Mouse (Mus musculus) liver, embryonic 14.5 days (tissue): ENCODE measurements at regions not wholly inside any gene's neighbourhood (a gene's known extent, or its start where the extent isn't known, plus 50 kb on each side); places are given as distances from the start of the nearest gene placed in this dataset.
"Not testable (repeated sequence)": the region's sequence is repeated elsewhere in the genome, so short reads cannot be mapped to it uniquely, and the experiment has no call there.

ENCODE experiments used
- ATAC-seq: fragments of 200-750 bp; cut with Nextera tagmentation; 2 replicates; pipeline ENCODE4 v1.8.0; 2017; ENCODE audit warnings: moderate number of reproducible peaks, mild to moderate bottlenecking, moderate library complexity; ENCODE audit not compliant: insufficient read depth
- DNase-seq, 3 experiments: peaks; one replicate each; pipeline ENCODE4 v3.0.0-alpha.2; 2012 to 2013; ENCODE audit warnings: low read depth in 3 of 3, low spot score in 3 of 3
- H3K27ac ChIP-seq: fragments of 300-500 bp; sonication (generic); 2 replicates; pipeline ENCODE4 v1.5.1; 2014; ENCODE audit warnings: moderate library complexity, mild to moderate bottlenecking, control low read depth, inconsistent platforms
- H3K27me3 ChIP-seq: fragments of 300-500 bp; sonication (generic); 2 replicates; pipeline ENCODE4 v1.6.1; 2014; ENCODE audit warnings: mild to moderate bottlenecking, low read length, moderate library complexity; ENCODE audit not compliant: control insufficient read depth, insufficient read depth
- H3K36me3 ChIP-seq: fragments of 300-500 bp; sonication (generic); replicated peaks from 2 replicates; pipeline ENCODE4 v1.6.1; 2014; ENCODE audit warnings: low read depth; ENCODE audit not compliant: control insufficient read depth, insufficient read depth
- H3K4me1 ChIP-seq, 2 experiments: fragments of 200-500 bp in 1 of 2; fragments of 300-500 bp in 1 of 2; sonication (generic) in 1 of 2; replicated peaks; 2 replicates each; pipeline ENCODE4 v1.6.1; 2012 to 2014; ENCODE audit warnings: antibody characterized with exemption in 1 of 2, inconsistent platforms in 1 of 2, low read length in 1 of 2; ENCODE audit not compliant: control insufficient read depth in 2 of 2, insufficient read depth in 2 of 2
- H3K4me2 ChIP-seq: fragments of 300-500 bp; sonication (generic); 2 replicates; pipeline ENCODE4 v1.6.1; 2014; ENCODE audit warnings: low read depth, mild to moderate bottlenecking, control low read depth, moderate library complexity
- H3K4me3 ChIP-seq, 2 experiments: fragments of 200-500 bp in 1 of 2; fragments of 300-500 bp in 1 of 2; sonication (generic) in 1 of 2; 2 replicates each; pipeline ENCODE4 v1.5.1; 2012 to 2014; ENCODE audit warnings: low read depth in 2 of 2, low read length in 2 of 2, mild to moderate bottlenecking in 2 of 2, control low read depth in 1 of 2, inconsistent platforms in 1 of 2, moderate library complexity in 1 of 2; ENCODE audit not compliant: insufficient read depth in 1 of 2
- H3K9ac ChIP-seq: fragments of 300-500 bp; sonication (generic); replicated peaks from 2 replicates; pipeline ENCODE4 v1.6.1; 2014; ENCODE audit warnings: mild to moderate bottlenecking, control low read depth, moderate library complexity
- H3K9me3 ChIP-seq: fragments of 300-500 bp; sonication (generic); 2 replicates; pipeline ENCODE4 v1.6.1; 2016; ENCODE audit warnings: low read length, mixed read lengths; ENCODE audit not compliant: control insufficient read depth
- CTCF ChIP-seq: IDR thresholded peaks from 2 replicates; pipeline ENCODE4 v1.5.1; 2016; ENCODE audit warnings: antibody characterized with exemption, low read depth, control low read depth
- EP300 ChIP-seq: IDR thresholded peaks from 2 replicates; pipeline ENCODE4 v1.6.1; 2016; ENCODE audit warnings: antibody characterized with exemption, low read depth
- WGBS: fragments of 180-500 bp; shearing (Covaris S2); extraction: QIAGEN DNeasy Blood & Tissue Kit; methylation state at CpG from one replicate; pipeline ENCODE4 v1.1.7; 2014; ENCODE audit not compliant: insufficient replicate concordance; 5-methylcytosine and 5-hydroxymethylcytosine counted together

DNA sequence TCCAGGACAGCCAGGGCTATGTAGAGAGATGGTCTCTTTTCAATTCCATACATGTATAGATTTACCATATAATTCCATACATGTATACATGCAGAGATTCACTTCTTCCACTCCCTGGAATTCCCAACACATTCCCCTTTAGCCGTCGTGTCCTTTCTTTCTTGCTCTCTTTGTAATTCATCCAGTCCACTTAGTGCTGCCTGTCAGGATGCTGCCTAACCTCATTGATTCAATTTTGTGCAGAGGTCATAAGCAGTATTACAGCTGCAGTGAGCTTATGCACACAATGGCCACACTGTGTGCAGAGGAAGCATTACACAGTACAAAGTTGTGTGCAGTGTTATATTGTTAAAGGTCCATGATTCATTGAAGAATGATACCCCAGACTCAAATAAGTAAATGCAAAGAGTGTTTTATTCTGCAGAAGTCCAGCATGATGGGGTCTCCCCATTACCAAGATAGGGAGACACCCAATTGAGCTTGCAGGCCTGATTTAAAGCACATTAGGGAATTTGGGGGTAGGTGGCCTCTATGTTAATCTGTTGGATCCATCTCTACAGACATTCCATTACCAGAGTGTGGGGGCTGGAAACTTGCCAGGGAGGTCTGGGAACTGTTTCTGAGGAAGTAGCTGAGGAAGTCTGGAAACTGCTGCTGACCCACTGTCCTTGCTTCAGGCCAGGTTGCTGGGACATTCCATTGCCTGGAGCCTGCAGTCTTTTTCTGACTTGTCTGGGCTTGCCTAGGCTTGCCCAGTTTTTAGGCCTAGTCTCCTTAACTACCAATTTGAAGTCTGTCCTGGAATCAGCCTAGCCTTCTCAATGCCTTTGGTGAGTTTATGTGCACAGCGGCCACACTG is 72.8 kb downstream of the Fam161a start:
- 70% methylated on average over 3 of the region's 3 CpGs for WGBS
- Histone ChIP-seq H3K4me2 (no peak overlapping the region), H3K9ac (no peak overlapping the region), H3K36me3 (no peaks in the 10 kb centered on the region), H3K4me1 (no peaks in the 10 kb centered on the region), H3K27me3 (no peaks in the 10 kb centered on the region), H3K9me3 (no peaks in the 10 kb centered on the region), H3K4me3 (no peak overlapping the region), H3K27ac (no peak overlapping the region)
- TF ChIP-seq CTCF (no peak), EP300 (no peak)
- DNase-seq (no peak), ATAC-seq (no peak)

DNA sequence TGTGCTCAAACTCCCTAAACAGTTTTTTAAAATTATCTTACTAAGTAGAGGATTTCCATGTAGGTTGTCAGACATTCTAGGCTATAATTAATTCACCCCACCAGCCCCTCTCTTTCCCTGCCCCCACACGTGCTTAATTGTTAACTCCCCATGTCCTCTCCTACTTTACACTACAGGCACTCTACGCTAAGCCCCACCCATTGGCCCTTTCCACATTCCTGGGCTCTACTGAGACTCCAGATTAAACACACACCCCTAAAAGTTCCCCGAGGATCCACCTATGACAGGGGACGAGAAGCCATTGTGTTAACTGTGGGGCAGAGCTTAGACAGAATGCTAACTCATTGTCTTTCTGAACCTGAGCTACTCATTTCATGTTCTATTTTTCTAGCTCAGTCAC is 74.3 kb downstream of the Fam161a start:
- 48% methylated on average over 4 of the region's 4 CpGs for WGBS
- Histone ChIP-seq H3K9me3 (no peaks in the 10 kb centered on the region), H3K27me3 (no peaks in the 10 kb centered on the region), H3K36me3 (no peaks in the 10 kb centered on the region), H3K9ac (no peak overlapping the region), H3K4me2 (no peak overlapping the region), H3K4me1 (no peaks in the 10 kb centered on the region), H3K27ac (no peak overlapping the region), H3K4me3 (no peak overlapping the region)
- no peak for ATAC-seq
- no peak for TF ChIP-seq CTCF
- TF ChIP-seq EP300: no peak
- DNase-seq: no peak

DNA sequence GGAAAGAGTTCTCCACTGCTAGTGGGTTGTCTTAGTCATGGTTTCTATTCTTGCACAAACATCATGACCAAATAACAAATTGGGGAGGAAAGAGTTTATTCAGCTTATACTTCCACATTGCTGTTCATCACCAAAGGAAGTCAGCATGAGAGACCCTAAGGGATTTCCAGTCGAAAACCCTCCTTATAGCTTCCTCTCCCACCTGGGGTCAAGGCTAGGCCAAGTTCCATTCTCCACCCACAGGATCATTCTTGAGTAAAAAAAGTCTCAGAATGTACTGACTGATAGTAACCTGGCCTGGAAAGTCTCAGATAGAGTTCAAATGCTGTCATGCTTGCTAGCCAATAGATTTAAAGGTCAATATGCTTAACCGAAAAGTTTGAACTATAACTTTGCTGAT is 76.5 kb downstream of the Fam161a start:
- not testable (repeated sequence) for H3K4me2 ChIP-seq, H3K27me3 ChIP-seq, H3K9me3 ChIP-seq, H3K4me3 ChIP-seq, H3K27ac ChIP-seq, H3K4me1 ChIP-seq, H3K9ac ChIP-seq, DNase-seq, H3K36me3 ChIP-seq, ATAC-seq
- 58% methylated on average over 2 of the region's 2 CpGs for WGBS

DNA sequence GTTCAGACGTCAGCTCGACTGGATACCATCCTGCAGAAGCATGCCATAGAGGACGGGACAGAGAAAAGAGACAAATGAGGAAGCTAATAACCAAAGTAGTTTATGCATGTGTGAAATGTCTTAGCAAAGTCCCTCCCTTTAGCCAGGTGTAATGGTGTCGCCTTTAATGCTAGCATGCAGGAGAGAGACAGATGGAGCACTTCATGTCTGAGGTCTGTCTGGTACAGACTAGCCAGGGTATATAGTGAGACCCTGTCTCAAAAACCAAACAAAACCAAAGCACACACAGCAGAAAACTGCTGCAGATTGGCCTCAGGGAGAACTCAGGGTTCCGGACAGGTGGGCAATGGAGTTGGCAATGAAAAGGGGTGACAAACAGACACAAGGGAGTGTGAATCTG is 88.0 kb downstream of the Fam161a start:
- Histone ChIP-seq H3K27ac (no peak overlapping the region), H3K4me3 (no peak overlapping the region), H3K27me3 (no peaks in the 10 kb centered on the region), H3K9me3 (no peaks in the 10 kb centered on the region), H3K36me3 (no peaks in the 10 kb centered on the region), H3K4me2 (no peak overlapping the region), H3K9ac (no peak overlapping the region), H3K4me1 (no peaks in the 10 kb centered on the region)
- no peak for TF ChIP-seq EP300
- TF ChIP-seq CTCF: no peak
- DNase-seq (no peak), ATAC-seq (no peak)
- 42% methylated on average over 5 of the region's 5 CpGs for WGBS

DNA sequence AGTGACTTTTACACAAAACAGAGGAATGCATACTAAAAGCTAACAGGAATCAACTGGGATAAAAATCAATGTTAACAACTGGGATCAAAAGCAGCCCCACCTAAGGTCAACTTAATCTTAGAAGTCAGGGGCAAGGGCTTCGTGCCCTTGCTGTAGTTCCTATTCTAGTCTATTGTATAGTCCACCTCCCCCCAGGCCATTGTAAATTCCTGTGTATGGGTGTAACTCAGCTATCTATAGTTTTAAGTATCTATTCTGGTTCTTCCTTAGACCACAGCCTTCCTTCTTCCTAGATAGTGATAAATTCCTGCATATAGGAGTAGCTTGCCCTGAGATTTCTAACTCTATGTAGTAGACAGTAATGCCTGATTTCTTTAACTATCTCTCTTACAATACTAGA is 88.4 kb downstream of the Fam161a start:
- 28% methylated on average over 1 of the region's 1 CpGs for WGBS
- not testable (repeated sequence) for H3K36me3 ChIP-seq, H3K4me2 ChIP-seq, H3K9me3 ChIP-seq, H3K27ac ChIP-seq, H3K27me3 ChIP-seq, H3K4me1 ChIP-seq, ATAC-seq, H3K9ac ChIP-seq, H3K4me3 ChIP-seq, DNase-seq
